Mouse (Mus musculus) MEL (cell line): Measurements from ENCODE around the gene Sh2b2.

Source experiments
- CTCF ChIP-seq, 3 experiments: IDR thresholded peaks in 2 of 3; conservative IDR thresholded peaks in 1 of 3; 2 replicates each; pipeline ENCODE4 v1.5.1; 2011 to 2012; ENCODE audit warnings: low read length in 3 of 3, low read depth in 2 of 3, mild to moderate bottlenecking in 2 of 3, improper control_type of control experiment in 1 of 3, inconsistent platforms in 1 of 3, mixed read lengths in 1 of 3, moderate library complexity in 1 of 3; ENCODE audit not compliant: control insufficient read depth in 1 of 3, insufficient read depth in 1 of 3, poor library complexity in 1 of 3, severe bottlenecking in 1 of 3
- RAD21 ChIP-seq: IDR thresholded peaks from 2 replicates; pipeline ENCODE4 v1.6.1; 2011; ENCODE audit warnings: mild to moderate bottlenecking, low read depth, low read length, improper control_type of control experiment
- TAL1 ChIP-seq: IDR thresholded peaks from 2 replicates; pipeline ENCODE4 v1.6.1; 2012; ENCODE audit warnings: mild to moderate bottlenecking, inconsistent platforms, low read length, moderate library complexity, mixed read lengths
- USF1 ChIP-seq: IDR thresholded peaks from 2 replicates; pipeline ENCODE4 v1.6.1; 2014; ENCODE audit warnings: low read depth, mild to moderate bottlenecking, inconsistent platforms, low read length, improper control_type of control experiment, moderate library complexity

DNA sequence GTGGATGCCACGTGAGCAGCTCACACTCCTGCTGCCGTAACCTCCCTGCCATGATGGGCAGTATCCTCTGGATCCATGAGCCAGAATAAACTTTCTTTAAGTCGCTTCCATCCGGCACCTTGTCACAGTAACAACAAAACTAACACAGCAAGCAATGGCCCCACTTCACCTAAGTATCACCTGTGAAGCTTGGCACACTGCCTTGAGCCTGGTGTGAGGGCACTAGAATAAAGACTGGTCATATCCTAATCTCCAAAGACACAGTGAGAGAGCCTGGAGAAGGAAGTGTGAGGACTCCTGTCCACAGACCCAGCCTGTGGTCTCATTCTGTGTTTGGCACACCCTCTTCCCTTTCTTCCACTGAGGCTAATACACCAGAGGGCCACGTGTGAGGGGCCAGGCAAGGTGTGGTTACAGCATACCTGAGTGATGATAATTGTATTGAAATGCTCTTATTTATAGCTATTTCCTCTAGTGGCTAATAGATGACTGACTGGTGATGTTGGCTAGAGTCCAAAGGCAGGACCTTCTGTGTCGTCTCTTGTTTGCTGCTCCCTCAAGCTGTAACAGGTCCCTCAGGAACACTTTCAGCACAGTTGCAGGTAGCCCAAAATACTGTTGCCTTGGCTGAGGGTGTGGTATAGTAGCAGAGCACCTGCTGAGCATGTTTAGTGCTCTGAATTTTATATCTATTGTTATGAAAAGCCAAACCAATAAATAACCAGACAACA lies 42.2 kb upstream of the Sh2b2 start:
- TF ChIP-seq RAD21 (no peak), CTCF (IDR thresholded peaks at IDR 0.05 in 2 of 3, conservative IDR thresholded peaks at IDR 0.05 in 1 of 3; ENCODE audit: control insufficient read depth in 1 of 3, insufficient read depth in 1 of 3, low read depth in 2 of 3, low read length in 3 of 3, poor library complexity in 1 of 3, severe bottlenecking in 1 of 3) (no peak), USF1 (no peak), TAL1 (no peak)
